Mouse (Mus musculus): ENCODE data around the gene Gm5930.
"Not testable (repeated sequence)": the region's sequence is repeated elsewhere in the genome, so short reads cannot be mapped to it uniquely, and the experiment has no call there.

The Gm5930 gene

DNA sequence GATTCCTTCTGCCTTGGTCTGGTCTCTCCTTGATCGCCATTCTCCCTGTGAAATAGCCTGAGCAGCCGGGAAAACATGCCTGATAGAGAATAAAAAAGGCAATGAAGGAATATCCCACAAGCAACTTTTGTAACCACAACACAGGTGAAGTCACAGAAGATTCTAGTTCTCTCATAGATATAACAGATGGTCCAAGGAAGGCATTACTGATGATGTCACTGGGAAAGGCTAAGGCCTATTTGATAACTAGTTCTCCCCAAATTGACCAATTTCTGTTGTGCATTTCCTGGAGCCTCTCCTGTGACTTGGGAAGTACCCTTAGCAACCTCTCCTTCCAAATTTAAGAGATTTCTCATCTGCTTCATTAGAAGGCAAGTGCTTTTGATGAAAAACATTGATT, at the start of gene Gm5930:
TSS of gene Gm5930 (minus strand) at position 101 of the 400 bp plus-strand sequence.
- DNase-seq (ENCODE audit: low read depth, low spot score), result not testable (repeated sequence)

- not testable (repeated sequence) for DNase-seq (ENCODE audit: low read depth, low spot score)
Measured at GRCm38 (mm10) chr14:44384233-44384632, 45.8 kb upstream of the Gm5930 start.

GRCm38 (mm10) chr14:44365057-44365456, 26.7 kb upstream of the Gm5930 start, which contains the start of gene Gm8229:
Gene Gm8229 (plus strand): TSS chr14:44365357.
- not testable (repeated sequence) for DNase-seq (ENCODE audit: low read depth, low spot score)

GRCm38 (mm10) chr14:44362301-44362700, 23.9 kb upstream of the Gm5930 start:
- not testable (repeated sequence) for DNase-seq (ENCODE audit: low read depth, low spot score)

- not testable (repeated sequence) for DNase-seq (ENCODE audit: low read depth, low spot score)
Measured at GRCm38 (mm10) chr14:44361416-44361815, 23.0 kb upstream of the Gm5930 start.

GRCm38 (mm10) chr14:44312049-44312448, 26.3 kb downstream of the Gm5930 start:
- DNase-seq (ENCODE audit: low read depth, low spot score), result not testable (repeated sequence)

GRCm38 (mm10) chr14:44285280-44285679, 53.1 kb downstream of the Gm5930 start, which contains the start of gene Gm8220:
Gene Gm8220 (plus strand): TSS chr14:44285580.
- not testable (repeated sequence) for DNase-seq (ENCODE audit: low read depth, low spot score)
